Mouse (Mus musculus) midbrain, embryonic 14.5 days (tissue): Measurements from ENCODE around the gene Rora. TPM values are rescaled to one million over a fixed set of nuclear protein-coding genes. Genes with fewer than 3 reads are reported as not detected.
"Not testable (repeated sequence)": the region's sequence is repeated elsewhere in the genome, so short reads cannot be mapped to it uniquely, and the experiment has no call there.

Experiments
- ATAC-seq: fragments of 200-750 bp; cut with Nextera tagmentation; 2 replicates; pipeline ENCODE4 v1.8.0; 2017; ENCODE audit warnings: moderate number of reproducible peaks, moderate library complexity; ENCODE audit not compliant: low FRiP score, low TSS enrichment
- DNase-seq: peaks from one replicate; pipeline ENCODE4 v3.0.0-alpha.2; 2015
- H3K27ac ChIP-seq: fragments of 300-500 bp; sonication (generic); replicated peaks from 2 replicates; pipeline ENCODE4 v1.5.1; 2014; ENCODE audit warnings: mild to moderate bottlenecking, low read depth, low read length, moderate library complexity
- H3K27me3 ChIP-seq: fragments of 300-500 bp; sonication (generic); 2 replicates; pipeline ENCODE4 v1.6.1; 2014; ENCODE audit warnings: low read length, control low read depth, mixed read lengths; ENCODE audit not compliant: control insufficient read depth, insufficient read depth
- H3K36me3 ChIP-seq: fragments of 300-500 bp; sonication (generic); 2 replicates; pipeline ENCODE4 v1.6.1; 2014; ENCODE audit warnings: low read length, control low read depth; ENCODE audit not compliant: control insufficient read depth, insufficient read depth
- H3K4me1 ChIP-seq: fragments of 300-500 bp; sonication (generic); 2 replicates; pipeline ENCODE4 v1.6.1; 2014; ENCODE audit warnings: mild to moderate bottlenecking, antibody characterized with exemption, low read length, control low read depth; ENCODE audit not compliant: control insufficient read depth, insufficient read depth
- H3K4me2 ChIP-seq: fragments of 300-500 bp; sonication (generic); 2 replicates; pipeline ENCODE4 v1.6.1; 2014; ENCODE audit warnings: mild to moderate bottlenecking, low read length, moderate library complexity
- H3K4me3 ChIP-seq: fragments of 300-500 bp; sonication (generic); replicated peaks from 2 replicates; pipeline ENCODE4 v1.5.1; 2014; ENCODE audit warnings: low read depth, low read length
- H3K9ac ChIP-seq: fragments of 300-500 bp; sonication (generic); replicated peaks from 2 replicates; pipeline ENCODE4 v1.6.1; 2014; ENCODE audit warnings: mild to moderate bottlenecking, low read length, moderate library complexity
- H3K9me3 ChIP-seq: fragments of 300-500 bp; sonication (generic); 2 replicates; pipeline ENCODE4 v1.6.1; 2016; ENCODE audit warnings: low read length, control low read depth, mixed read lengths; ENCODE audit not compliant: control insufficient read depth
- WGBS: fragments of 180-500 bp; shearing (Covaris S2); extraction: QIAGEN DNeasy Blood & Tissue Kit; methylation state at CpG from one replicate; pipeline ENCODE4 v1.1.7; 2014; 5-methylcytosine and 5-hydroxymethylcytosine counted together
- polyA plus RNA-seq: library from polyadenylated mRNA; unstranded; fragments of >200 nt; fragmentation: Nextera tagmentation; extraction: Ambion mirVana; gene quantifications from 2 replicates; pipeline ENCODE4 v1.2.1, GENCODE M21; 2014

The Rora gene
- polyA plus RNA-seq, 1 experiment from 2014 or later: 39.1 TPM

- Histone ChIP-seq H3K27me3 (no peaks in the 10 kb centered on the region), H3K27ac (no peak overlapping the region), H3K4me2 (no peak overlapping the region), H3K4me1 (peaks cover 30% of the 10 kb centered on the region), H3K9ac (no peak overlapping the region), H3K4me3 (no peak overlapping the region), H3K9me3 (no peaks in the 10 kb centered on the region), H3K36me3 (no peaks in the 10 kb centered on the region)
- 86% methylated on average over 1 of the region's 1 CpGs for WGBS
- ATAC-seq: no peak
- no peak for DNase-seq
Observed at GRCm38 (mm10) chr9:69087325-69087724, 433.7 kb downstream of the Rora start.

- ATAC-seq: no peak
- Histone ChIP-seq H3K9ac (no peak overlapping the region), H3K9me3 (no peaks in the 10 kb centered on the region), H3K27ac (0 out of 2 replicates have a peak overlapping the region, but pooled peaks have one; percentile 20), H3K4me3 (no peak overlapping the region), H3K4me1 (peaks cover 11% of the 10 kb centered on the region; the same call in 1 of the 2 replicates), H3K4me2 (no peak overlapping the region), H3K27me3 (no peaks in the 10 kb centered on the region), H3K36me3 (no peaks in the 10 kb centered on the region)
- DNase-seq: peak; percentile 50
- 34% methylated on average over 5 of the region's 5 CpGs for WGBS
Observed at GRCm38 (mm10) chr9:69090749-69091270, 437.2 kb downstream of the Rora start.

GRCm38 (mm10) chr9:69092119-69093013 lies 438.8 kb downstream of the Rora start:
- Histone ChIP-seq H3K4me1 (peaks cover 11% of the 10 kb centered on the region; the same call in 1 of the 2 replicates), H3K4me3 (no peak overlapping the region), H3K27me3 (no peaks in the 10 kb centered on the region), H3K9me3 (no peaks in the 10 kb centered on the region), H3K27ac (no peak overlapping the region), H3K36me3 (no peaks in the 10 kb centered on the region), H3K4me2 (no peak overlapping the region), H3K9ac (no peak overlapping the region)
- ATAC-seq (no peak), DNase-seq (peak; percentile 52)
- 66% methylated on average over 15 of the region's 15 CpGs for WGBS

GRCm38 (mm10) chr9:69100153-69100756 lies 446.7 kb downstream of the Rora start:
- H3K27ac ChIP-seq, H3K36me3 ChIP-seq, H3K9ac ChIP-seq, H3K4me3 ChIP-seq, H3K4me2 ChIP-seq, DNase-seq, H3K4me1 ChIP-seq, H3K9me3 ChIP-seq, ATAC-seq, H3K27me3 ChIP-seq: not testable (repeated sequence)
- 94% methylated on average over 5 of the region's 5 CpGs for WGBS

GRCm38 (mm10) chr9:69104321-69104720 lies 450.7 kb downstream of the Rora start:
- DNase-seq (peak; percentile 40), ATAC-seq (no peak)
- 31% methylated on average over 5 of the region's 5 CpGs for WGBS

GRCm38 (mm10) chr9:69109618-69110300 lies 456.2 kb downstream of the Rora start:
- H3K27me3 ChIP-seq: no peaks in the 10 kb centered on the region
- H3K36me3 ChIP-seq: no peaks in the 10 kb centered on the region
- H3K27ac ChIP-seq: no peak overlapping the region
- WGBS: 94% methylated on average over 2 of the region's 2 CpGs
- no peaks in the 10 kb centered on the region for H3K9me3 ChIP-seq
- no peak overlapping the region for H3K4me2 ChIP-seq
- peaks cover 5% of the 10 kb centered on the region for H3K4me1 ChIP-seq
- ATAC-seq (no peak), DNase-seq (no peak)
- no peak overlapping the region for H3K9ac ChIP-seq
- no peak overlapping the region for H3K4me3 ChIP-seq

More at GRCm38 (mm10) chr9:69104321-69104720, 450.7 kb downstream of the Rora start:
- H3K9ac ChIP-seq: no peak overlapping the region
- H3K36me3 ChIP-seq: no peaks in the 10 kb centered on the region
- H3K27ac ChIP-seq: no peak overlapping the region
- no peak overlapping the region for H3K4me3 ChIP-seq
- H3K4me1 ChIP-seq: 0 out of 2 replicates have a peak, but pooled peaks cover 9% of the 10 kb centered on the region
- H3K9me3 ChIP-seq: no peaks in the 10 kb centered on the region
- no peak overlapping the region for H3K4me2 ChIP-seq
- H3K27me3 ChIP-seq: no peaks in the 10 kb centered on the region

GRCm38 (mm10) chr9:69110301-69110674 lies 456.7 kb downstream of the Rora start:
- no peak for DNase-seq
- no peak for ATAC-seq
- H3K4me1 ChIP-seq: peaks cover 6% of the 10 kb centered on the region
- WGBS: 80% methylated on average over 5 of the region's 5 CpGs
- H3K36me3 ChIP-seq: no peaks in the 10 kb centered on the region
- H3K9me3 ChIP-seq: no peaks in the 10 kb centered on the region
- no peak overlapping the region for H3K4me2 ChIP-seq
- no peaks in the 10 kb centered on the region for H3K27me3 ChIP-seq
- no peak overlapping the region for H3K4me3 ChIP-seq
- no peak overlapping the region for H3K9ac ChIP-seq
- no peak overlapping the region for H3K27ac ChIP-seq

- 74% methylated on average over 6 of the region's 6 CpGs for WGBS
- ATAC-seq: no peak
Observed at GRCm38 (mm10) chr9:69110706-69111105, 457.1 kb downstream of the Rora start.

More at GRCm38 (mm10) chr9:69110706-69111105, 457.1 kb downstream of the Rora start:
- H3K4me2 ChIP-seq: no peak overlapping the region
- no peak for DNase-seq
- no peak overlapping the region for H3K4me3 ChIP-seq
- no peak overlapping the region for H3K9ac ChIP-seq
- no peak overlapping the region for H3K27ac ChIP-seq
- H3K4me1 ChIP-seq: peaks cover 6% of the 10 kb centered on the region
- no peaks in the 10 kb centered on the region for H3K36me3 ChIP-seq
- no peaks in the 10 kb centered on the region for H3K27me3 ChIP-seq
- no peaks in the 10 kb centered on the region for H3K9me3 ChIP-seq
